Mouse (Mus musculus) spleen, postnatal 36 days (tissue): ENCODE measurements around the gene Atp8b4.

Experiments
- DNase-seq, 2 experiments: peaks; one replicate each; pipeline ENCODE4 v3.0.0; 2022; ENCODE audit warnings: low spot score in 2 of 2, mixed read lengths in 1 of 2

Atp8b4 gene

GRCm38 (mm10) chr2:126434305-126434704, 66.2 kb downstream of the Atp8b4 start:
- DNase-seq, result no peak

GRCm38 (mm10) chr2:126432481-126433066, 67.9 kb downstream of the Atp8b4 start:
- DNase-seq, result no peak

- DNase-seq, result peak; percentile 23 to 27
These were observed 71.2 kb downstream of the Atp8b4 start for GRCm38 (mm10) chr2:126429282-126429681.

GRCm38 (mm10) chr2:126425223-126425622, 75.3 kb downstream of the Atp8b4 start:
- no peak for DNase-seq

- no peak for DNase-seq
These were observed 75.8 kb downstream of the Atp8b4 start for GRCm38 (mm10) chr2:126424714-126425113.

- no peak for DNase-seq
These were observed 79.6 kb downstream of the Atp8b4 start for GRCm38 (mm10) chr2:126420901-126421300.

GRCm38 (mm10) chr2:126418916-126419315, 81.6 kb downstream of the Atp8b4 start:
- DNase-seq, result no peak

GRCm38 (mm10) chr2:126416772-126417171, 83.7 kb downstream of the Atp8b4 start:
- DNase-seq, result no peak

GRCm38 (mm10) chr2:126415981-126416380, 84.5 kb downstream of the Atp8b4 start:
- DNase-seq, result no peak

- no peak for DNase-seq
These were observed 87.7 kb downstream of the Atp8b4 start for GRCm38 (mm10) chr2:126412759-126413158.

GRCm38 (mm10) chr2:126399454-126399853, 101.0 kb downstream of the Atp8b4 start:
- DNase-seq, result no peak

- DNase-seq, result no peak
These were observed 101.5 kb downstream of the Atp8b4 start for GRCm38 (mm10) chr2:126399017-126399416.

- DNase-seq, result no peak
These were observed 102.3 kb downstream of the Atp8b4 start for GRCm38 (mm10) chr2:126398216-126398615.

GRCm38 (mm10) chr2:126397513-126397912, 103.0 kb downstream of the Atp8b4 start:
- no peak for DNase-seq

GRCm38 (mm10) chr2:126394924-126395323, 105.5 kb downstream of the Atp8b4 start:
- DNase-seq, result no peak

GRCm38 (mm10) chr2:126387458-126388037, 112.9 kb downstream of the Atp8b4 start:
- DNase-seq, result no peak

- DNase-seq, result no peak
These were observed 114.4 kb downstream of the Atp8b4 start for GRCm38 (mm10) chr2:126386056-126386455.

- no peak for DNase-seq
These were observed 120.2 kb downstream of the Atp8b4 start for GRCm38 (mm10) chr2:126380300-126380699.

GRCm38 (mm10) chr2:126371634-126372033, 128.8 kb downstream of the Atp8b4 start:
- DNase-seq, result no peak

- DNase-seq, result no peak
These were observed 130.7 kb downstream of the Atp8b4 start for GRCm38 (mm10) chr2:126369815-126370214.

- no peak for DNase-seq
These were observed 136.4 kb downstream of the Atp8b4 start for GRCm38 (mm10) chr2:126363745-126364725.

GRCm38 (mm10) chr2:126363050-126363744, 137.3 kb downstream of the Atp8b4 start:
- peak; percentile 39 to 60 for DNase-seq
